Mouse (Mus musculus): ENCODE measurements at regions not wholly inside any gene's neighbourhood (a gene's known extent, or its start where the extent isn't known, plus 50 kb on each side); places are given as distances from the start of the nearest gene placed in this dataset.

DNA sequence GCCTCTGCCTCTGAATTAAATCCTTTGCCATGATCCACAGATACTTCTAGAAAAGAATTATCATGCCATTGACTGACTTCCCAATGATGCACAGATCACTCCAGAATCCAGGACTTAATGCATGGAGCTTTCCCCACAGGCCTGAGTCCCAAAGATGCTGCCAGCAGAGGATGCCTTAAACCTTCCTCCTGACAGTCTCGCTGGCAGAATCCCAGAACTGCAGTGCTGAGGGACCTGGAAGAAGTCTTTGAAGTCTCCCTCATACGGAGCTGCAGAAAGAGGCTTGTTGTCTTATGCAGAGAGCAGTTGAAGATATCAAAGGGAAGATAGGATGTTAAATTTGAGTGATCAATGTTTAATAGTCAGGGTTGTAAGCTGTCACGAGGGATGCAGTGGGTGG, 233.8 kb upstream of the Zmiz1 start:
- no peak for DNase-seq (ENCODE audit: low read depth, low spot score)

- no peak for DNase-seq (ENCODE audit: low read depth, low spot score)
Measured at GRCm38 (mm10) chr14:25226155-25226839, 232.7 kb upstream of the Zmiz1 start.

- DNase-seq (ENCODE audit: low read depth, low spot score), result no peak
Measured at GRCm38 (mm10) chr14:25226840-25227506, 232.0 kb upstream of the Zmiz1 start.

DNA sequence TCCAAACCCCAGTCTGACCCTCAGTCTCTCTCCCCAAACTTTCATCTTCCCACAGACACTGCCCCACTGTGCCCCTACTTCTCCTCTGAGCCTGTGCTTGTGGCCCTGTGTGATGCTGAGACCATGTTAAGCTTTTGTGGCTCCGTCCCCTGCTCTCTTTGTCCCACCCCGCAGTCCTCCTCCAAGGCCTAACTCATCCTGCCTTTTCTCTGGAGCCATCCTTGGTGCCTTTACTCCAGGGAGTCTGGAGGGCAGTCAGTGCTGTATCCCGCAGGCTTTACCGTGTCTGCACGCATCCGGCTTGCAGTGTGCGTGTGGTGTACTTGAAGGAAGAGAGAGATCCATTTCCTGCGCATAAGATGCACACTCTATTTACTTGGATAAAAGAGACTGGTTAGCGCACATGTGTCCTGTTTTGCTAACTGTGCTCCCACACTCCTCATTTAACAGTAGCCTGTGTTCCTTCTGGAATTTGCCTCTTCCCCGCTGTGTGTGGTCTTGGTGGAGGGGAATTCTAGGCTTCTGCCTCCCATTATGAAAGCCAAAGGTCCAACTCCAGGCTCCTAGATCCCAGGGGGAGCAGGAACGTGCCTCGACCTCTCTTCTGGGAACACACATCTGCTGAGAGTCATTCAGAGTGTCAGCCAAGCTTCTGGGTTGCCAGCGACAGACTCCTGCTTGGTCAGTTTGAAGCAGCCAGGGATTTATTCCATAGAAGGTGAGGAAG, 230.5 kb upstream of the Zmiz1 start:
- no peak for DNase-seq (ENCODE audit: low read depth, low spot score)

- no peak for DNase-seq (ENCODE audit: low read depth, low spot score)
Measured at GRCm38 (mm10) chr14:25229569-25229968, 229.4 kb upstream of the Zmiz1 start.

DNA sequence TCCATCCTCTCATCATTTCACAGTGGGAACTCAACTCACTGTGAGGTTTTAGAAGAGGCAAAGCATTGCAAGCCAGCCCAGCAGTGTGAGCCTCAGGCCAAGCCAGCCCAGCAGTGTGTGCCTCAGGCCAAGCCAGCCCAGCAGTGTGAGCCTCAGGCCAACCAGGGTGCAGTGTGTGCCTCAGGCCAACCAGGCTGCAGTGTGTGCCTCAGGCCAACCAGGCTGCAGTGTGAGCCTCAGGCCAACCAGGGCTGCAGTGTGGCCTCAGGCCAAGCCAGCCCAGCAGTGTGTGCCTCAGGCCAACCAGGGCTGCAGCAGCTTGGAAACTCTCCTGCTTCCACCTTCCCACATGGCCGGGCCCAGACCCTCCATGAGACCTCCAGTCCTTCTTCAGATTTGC, 227.1 kb upstream of the Zmiz1 start:
- DNase-seq (ENCODE audit: low read depth, low spot score), result no peak

DNA sequence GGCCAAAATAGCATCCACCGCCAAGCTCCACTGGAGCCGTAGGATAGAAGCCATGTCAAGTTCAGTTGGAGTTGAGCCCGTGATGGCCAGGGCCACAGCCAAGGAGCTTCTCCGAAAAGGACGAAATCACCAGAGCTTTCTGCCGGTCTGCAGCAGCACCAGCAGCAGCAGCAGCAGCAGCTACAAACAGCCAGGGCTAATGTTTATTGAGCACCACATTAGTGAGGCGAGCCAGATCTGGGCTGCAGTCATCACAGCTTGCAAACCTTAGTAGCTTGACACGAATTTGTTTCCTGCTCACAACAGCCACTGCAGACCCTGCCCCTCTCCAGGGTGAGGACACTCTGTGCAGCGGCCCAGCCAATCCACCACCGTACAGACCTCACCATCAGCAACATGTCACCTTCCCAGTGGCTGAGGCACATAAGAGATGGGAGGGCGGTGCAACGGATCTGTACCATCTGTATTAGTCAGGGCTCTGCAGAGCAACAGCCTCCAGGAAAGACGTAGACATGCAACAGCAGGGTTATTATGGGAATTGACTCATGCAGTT, 222.5 kb upstream of the Zmiz1 start:
- DNase-seq (ENCODE audit: low read depth, low spot score), result no peak

DNA sequence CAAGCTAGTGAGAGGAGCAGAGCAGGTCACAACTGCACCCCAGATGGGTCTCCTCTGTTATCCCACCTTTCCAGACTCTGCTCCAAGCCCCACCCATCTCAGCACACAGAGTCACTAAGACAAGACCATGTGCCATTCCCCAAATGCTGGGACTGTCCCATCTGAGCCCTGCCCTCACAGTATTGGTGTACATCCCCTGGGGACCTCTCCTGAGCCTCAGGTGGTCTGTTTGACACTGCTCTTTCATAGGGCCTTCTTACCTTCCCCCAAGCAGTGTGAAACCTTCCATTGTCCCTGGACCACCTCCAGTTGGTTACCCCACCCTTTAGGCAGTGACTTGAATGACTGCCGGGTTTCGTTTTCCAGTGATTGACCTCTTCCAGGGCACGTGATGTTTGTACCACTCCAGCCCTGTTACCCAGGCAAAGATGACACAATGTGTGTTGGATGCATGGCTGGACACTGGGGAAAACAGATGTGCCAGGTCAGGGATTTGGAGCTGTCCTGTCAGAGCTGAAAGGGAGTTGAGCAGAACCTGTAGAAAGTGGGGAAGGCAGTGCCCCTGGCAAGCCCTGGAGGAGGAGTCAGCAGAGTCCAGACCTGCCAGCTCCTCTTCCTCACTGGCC, 219.5 kb upstream of the Zmiz1 start:
- DNase-seq (ENCODE audit: low read depth, low spot score), result no peak

GRCm38 (mm10) chr14:25242753-25243152, 216.2 kb upstream of the Zmiz1 start:
- DNase-seq (ENCODE audit: low read depth, low spot score), result no peak

DNA sequence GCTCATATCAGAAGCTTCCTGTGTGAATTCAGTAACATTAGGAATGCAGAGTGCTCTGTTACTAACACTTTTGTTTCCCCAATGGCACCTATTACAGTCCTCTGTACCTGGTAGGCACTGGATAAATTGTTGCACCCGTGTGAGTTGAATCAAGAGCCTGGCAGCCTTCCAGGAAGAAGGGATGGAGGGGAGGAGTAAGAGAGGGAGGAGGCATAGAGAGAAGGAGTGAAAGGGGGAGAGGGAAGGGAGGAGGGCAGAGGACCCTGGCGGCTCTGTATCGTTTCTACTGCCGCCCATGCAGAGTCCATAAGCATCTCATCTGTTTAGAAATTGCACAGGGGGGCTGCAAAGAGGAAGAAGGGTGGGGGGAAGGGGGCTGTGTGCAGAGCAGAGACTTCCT, 215.7 kb upstream of the Zmiz1 start:
- DNase-seq (ENCODE audit: low read depth, low spot score), result no peak

DNA sequence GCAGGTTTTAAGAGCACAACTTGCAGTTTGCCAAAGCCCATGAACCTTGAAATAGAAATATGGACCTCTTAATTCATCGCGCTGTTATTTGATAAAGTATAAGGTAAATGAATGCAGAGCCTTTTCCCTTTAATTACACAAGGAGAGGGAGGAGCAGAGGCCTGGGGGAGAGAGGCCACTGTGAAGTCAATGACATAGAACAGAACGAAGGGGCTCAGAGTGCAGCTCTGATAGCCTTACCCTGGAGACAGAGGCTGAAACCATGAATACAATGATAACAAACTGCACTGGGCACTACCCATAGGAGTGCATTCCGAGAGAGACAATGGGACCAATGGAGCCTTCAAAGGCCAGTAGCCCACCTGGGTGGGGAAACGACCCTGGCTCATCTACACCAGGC, 215.3 kb upstream of the Zmiz1 start:
- DNase-seq (ENCODE audit: low read depth, low spot score), result no peak

- no peak for DNase-seq (ENCODE audit: low read depth, low spot score)
Measured at GRCm38 (mm10) chr14:25244841-25245240, 214.1 kb upstream of the Zmiz1 start.

DNA sequence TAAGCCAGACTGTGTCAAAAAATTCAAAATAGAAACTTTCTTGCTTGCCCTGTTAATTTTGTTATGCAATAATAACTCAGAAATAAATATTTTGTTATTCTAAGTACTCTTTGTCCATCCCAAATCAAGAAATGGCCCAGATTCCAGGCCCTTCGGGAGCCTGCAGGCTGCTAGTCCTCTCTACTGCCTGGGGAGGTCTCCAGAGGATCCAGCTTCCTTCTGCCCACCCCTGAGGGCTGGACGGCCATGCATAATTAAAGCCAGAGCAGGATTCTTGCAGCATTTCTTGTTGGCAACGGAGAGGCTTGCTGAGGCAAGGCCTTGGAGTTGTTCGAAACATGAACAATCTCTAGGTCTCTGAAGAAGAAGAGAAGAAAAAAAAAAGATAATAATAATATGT, 213.3 kb upstream of the Zmiz1 start:
- no peak for DNase-seq (ENCODE audit: low read depth, low spot score)

GRCm38 (mm10) chr14:25248941-25249340, 210.0 kb upstream of the Zmiz1 start:
- DNase-seq (ENCODE audit: low read depth, low spot score), result no peak

GRCm38 (mm10) chr14:25253016-25253850, 205.8 kb upstream of the Zmiz1 start:
- DNase-seq (ENCODE audit: low read depth, low spot score), result no peak

DNA sequence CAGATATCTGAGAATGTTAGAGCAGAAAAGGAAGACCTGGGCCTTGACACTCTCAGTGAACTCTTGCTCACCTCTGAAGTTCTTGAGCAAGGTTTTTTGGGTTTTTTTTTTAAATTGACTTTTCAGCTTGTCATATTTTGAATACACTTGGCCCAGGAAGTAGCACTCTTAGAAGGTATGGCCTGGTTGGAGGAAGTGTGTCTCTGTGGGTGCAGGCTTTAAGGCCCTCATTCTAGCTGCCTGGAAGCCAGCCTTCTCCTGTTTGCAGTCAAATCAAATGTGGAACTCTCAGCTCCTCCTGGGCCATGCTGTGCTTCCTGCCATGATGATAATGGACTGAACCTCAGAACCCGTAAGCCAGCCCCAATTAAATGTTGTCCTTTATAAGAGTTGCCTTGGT, 195.9 kb upstream of the Zmiz1 start:
- DNase-seq (ENCODE audit: low read depth, low spot score), result no peak

DNA sequence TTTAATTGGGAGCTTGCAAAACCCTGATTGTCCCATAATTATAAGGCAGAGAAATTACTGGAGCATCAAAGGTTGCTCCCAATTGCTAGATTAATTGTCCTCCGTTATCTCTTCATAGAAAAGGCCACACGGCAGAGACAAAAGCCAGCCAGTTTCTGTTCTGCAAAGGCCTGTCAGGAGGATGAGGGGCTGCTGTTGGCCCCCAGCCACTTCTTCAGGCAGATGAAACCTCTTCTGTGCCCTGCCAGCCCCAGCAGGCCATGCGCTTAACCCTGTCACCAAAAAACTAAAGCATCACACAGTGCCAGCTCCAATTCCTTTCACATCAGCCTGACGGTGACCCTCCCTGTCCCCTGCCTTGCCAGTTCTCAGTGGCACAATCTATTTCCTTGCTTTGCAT, 192.1 kb upstream of the Zmiz1 start:
- no peak for DNase-seq (ENCODE audit: low read depth, low spot score)

GRCm38 (mm10) chr14:25268090-25268631, 190.8 kb upstream of the Zmiz1 start:
- DNase-seq (ENCODE audit: low read depth, low spot score), result no peak

DNA sequence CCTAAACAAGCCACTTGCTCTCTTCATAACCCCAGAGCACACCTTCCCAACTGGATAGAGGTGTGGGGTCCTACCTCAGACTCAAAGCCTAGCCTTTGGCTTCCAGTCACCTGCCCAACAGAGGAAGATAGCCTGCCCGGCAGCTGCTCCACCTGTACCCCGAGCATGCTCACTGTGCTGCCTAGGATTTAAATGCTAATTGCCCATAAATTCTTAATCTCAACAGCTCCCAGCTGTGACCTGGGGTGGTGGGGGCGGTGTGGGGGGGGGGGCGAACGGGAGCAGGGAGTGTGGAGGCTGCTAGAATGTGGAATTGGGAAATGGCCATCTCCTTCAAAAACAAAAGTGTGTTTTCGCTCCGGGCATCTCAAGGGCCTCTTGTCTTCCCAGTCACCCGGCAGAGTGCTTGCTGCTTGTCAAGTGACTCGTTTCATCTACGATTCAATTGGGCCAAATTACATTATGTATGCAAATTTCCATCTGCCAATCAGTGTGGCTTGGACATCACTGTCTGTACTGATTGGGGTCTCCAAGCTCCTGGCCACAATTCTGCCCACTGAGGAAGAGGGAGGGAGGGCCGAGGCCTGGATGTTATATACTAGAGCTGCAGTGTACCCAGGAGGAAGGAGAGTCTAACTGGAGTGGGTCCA, 188.6 kb upstream of the Zmiz1 start:
- DNase-seq (ENCODE audit: low read depth, low spot score), result no peak

- DNase-seq (ENCODE audit: low read depth, low spot score), result peak; percentile 20
Measured at GRCm38 (mm10) chr14:25272366-25273156, 186.4 kb upstream of the Zmiz1 start.
